In genomic region chr2:129129987-129130545, GRCm38 (mm10) we compare ENCODE assay signal across 8 mouse cellular contexts. TPM values are rescaled to one million over a fixed set of nuclear protein-coding genes. Genes with fewer than 3 reads are reported as not detected.
A peak's percentile ranks its signal among the peaks of the same experiment; 100 is the strongest.
DNase-seq lines count a peak whose midpoint lies in the region; ATAC-seq lines count a peak whose summit lies in the region.

No protein-coding gene starts in this region.

- peak overlapping the region; percentile 82 for H3K27ac ChIP-seq in intestine, embryonic 15.5 days

- H3K27me3 ChIP-seq in erythroblast, embryonic 14.5 days (ENCODE audit: control insufficient read depth) = no peaks in the 10 kb centered on the region
- H3K27me3 ChIP-seq in intestine, embryonic 15.5 days (replicated peaks) = no peaks in the 10 kb centered on the region

- peak; percentile 54 for ATAC-seq in intestine, embryonic 15.5 days

- peak; percentile 16 to 37 for DNase-seq in layer of hippocampus, postnatal 10 days (ENCODE audit: low spot score in 2 of 2)
- DNase-seq in layer of hippocampus, postnatal 36 days = no peak
- DNase-seq in R1 (ENCODE audit: low read depth, low spot score) (peak; percentile 44), adipocyte (ENCODE audit: low spot score) (no peak)
- DNase-seq in lung, postnatal 25 days (ENCODE audit: low spot score) = peak; percentile 7
- peak; percentile 40 to 73 for DNase-seq in spleen, postnatal 4 days (ENCODE audit: low spot score in 2 of 2)

- H3K4me2 ChIP-seq in intestine, embryonic 15.5 days (replicated peaks) = peak overlapping the region; percentile 69

- peaks cover 55% of the 10 kb centered on the region for H3K36me3 ChIP-seq in erythroblast, embryonic 14.5 days (ENCODE audit: control insufficient read depth)
- H3K36me3 ChIP-seq in intestine, embryonic 15.5 days = peaks cover 39% of the 10 kb centered on the region

- peak overlapping the region; percentile 67 for H3K4me3 ChIP-seq in erythroblast, embryonic 14.5 days (replicated peaks)
- H3K4me3 ChIP-seq in intestine, embryonic 15.5 days (replicated peaks) = peak overlapping the region; percentile 68

- 36% methylated on average over 18 of the region's 18 CpGs for WGBS in intestine, embryonic 15.5 days

- H3K4me1 ChIP-seq in erythroblast, embryonic 14.5 days (ENCODE audit: control insufficient read depth) = peaks cover 37% of the 10 kb centered on the region
- H3K4me1 ChIP-seq in intestine, embryonic 15.5 days (replicated peaks) = peaks cover 12% of the 10 kb centered on the region; the same call in 1 of the 2 replicates

- no peaks in the 10 kb centered on the region for H3K9me3 ChIP-seq in erythroblast, embryonic 14.5 days (ENCODE audit: control insufficient read depth, low read length)
- H3K9me3 ChIP-seq in intestine, embryonic 15.5 days = no peaks in the 10 kb centered on the region

- peak overlapping the region; percentile 44 for H3K9ac ChIP-seq in intestine, embryonic 15.5 days

RNA-seq across cellular contexts. Expression of gene Chchd5, which starts 0.6 kb away (rescaled TPM):
- total RNA-seq in layer of hippocampus, postnatal 10 days (2021) = 10 to 100 TPM; 11.4 to 11.6 TPM
- 10 to 100 TPM; 10.8 to 12.4 TPM for total RNA-seq in layer of hippocampus, postnatal 36 days (2021)
- 0.43 and 1.6 TPM in 2 replicates for polyA plus RNA-seq in erythroblast, embryonic 14.5 days (2012)
- polyA plus RNA-seq in intestine, embryonic 15.5 days (2015; fragmentation: Nextera tagmentation; extraction: Ambion mirVana) = 24.5 and 25.6 TPM in 2 replicates

RNA-seq across cellular contexts. Expression of gene Polr1b, which starts 29.3 kb away (rescaled TPM):
- total RNA-seq in layer of hippocampus, postnatal 10 days (2021) = 10 to 100 TPM; 17.5 to 19.5 TPM
- total RNA-seq in layer of hippocampus, postnatal 36 days (2021) = 10 to 100 TPM; 16.0 to 18.3 TPM
- 0.15 TPM in 2 replicates for polyA plus RNA-seq in erythroblast, embryonic 14.5 days (2012)
- polyA plus RNA-seq in intestine, embryonic 15.5 days (2015; fragmentation: Nextera tagmentation; extraction: Ambion mirVana) = 28.6 and 29.0 TPM in 2 replicates

Comparison
In these comparisons a context has a peak if more than half of its experiments do, and no peak if none do; other contexts are left out.
1. DNase-seq: peak in layer of hippocampus, postnatal 10 days (2 of 2), R1 (single experiment), lung, postnatal 25 days (single experiment) and spleen, postnatal 4 days (2 of 2); none in layer of hippocampus, postnatal 36 days (0 of 2) and adipocyte (single experiment).